Mouse (Mus musculus): ENCODE data around the gene 1810009A15Rik. TPM values are rescaled to one million over a fixed set of nuclear protein-coding genes. Genes with fewer than 3 reads are reported as not detected.

The 1810009A15Rik gene
- total and polyA plus RNA-seq, 3 experiments, result 157 to 218 (median 161) TPM

DNA sequence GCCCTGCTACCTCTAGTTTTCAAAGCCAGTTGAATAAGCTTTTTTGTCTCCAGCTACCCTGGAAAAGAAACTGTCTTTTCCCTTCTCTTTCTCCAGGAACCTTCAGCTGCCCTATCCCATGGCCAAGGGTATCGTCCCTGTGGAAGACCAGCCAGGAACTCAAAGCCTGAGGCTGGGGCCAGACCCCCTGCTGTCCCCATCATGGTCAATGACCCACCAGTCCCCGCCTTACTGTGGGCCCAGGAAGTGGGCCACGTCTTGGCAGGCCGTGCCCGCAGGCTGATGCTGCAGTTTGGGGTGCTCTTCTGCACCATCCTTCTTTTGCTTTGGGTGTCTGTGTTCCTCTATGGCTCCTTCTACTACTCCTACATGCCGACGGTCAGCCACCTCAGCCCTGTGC, 47.6 kb upstream of the 1810009A15Rik start:
- H3K4me1 ChIP-seq (ENCODE audit: control insufficient read depth in 1 of 2, insufficient read depth in 2 of 2), result peaks cover 11 to 38% of the 10 kb centered on the region in 2 experiments
- no peak for DNase-seq (ENCODE audit: extremely low read depth)
- no peaks in the 10 kb centered on the region for H3K9me3 ChIP-seq (replicated peaks; ENCODE audit: low read length)
- H3K27ac ChIP-seq (ENCODE audit: insufficient read depth, low read depth), result no peak overlapping the region
- peaks cover 20% of the 10 kb centered on the region for H3K79me2 ChIP-seq (replicated peaks; ENCODE audit: control insufficient read depth, extremely low read depth, insufficient read depth, poor library complexity, severe bottlenecking)
- H3K4me3 ChIP-seq (replicated peaks in 1 of 3; ENCODE audit: low read depth in 2 of 3, low read length in 2 of 3, poor library complexity in 1 of 3), result peak overlapping the region; percentile 54 to 81 (median 65)
- peaks cover 16 to 50% of the 10 kb centered on the region in 2 experiments for H3K36me3 ChIP-seq (replicated peaks in 1 of 2; ENCODE audit: control insufficient read depth in 1 of 2, insufficient read depth in 1 of 2, low read length in 1 of 2)
- no peaks in the 10 kb centered on the region for H3K27me3 ChIP-seq (replicated peaks)
- no peak for TF ChIP-seq ZNF384 (IDR thresholded peaks at IDR 0.05; ENCODE audit: low read depth, low read length)
- peak overlapping the region; percentile 96 for H3K4me2 ChIP-seq (ENCODE audit: insufficient read depth, low read depth, poor library complexity, severe bottlenecking)
- H3K9ac ChIP-seq (ENCODE audit: insufficient read depth, low read depth), result peak overlapping the region; percentile 75
- in situ Hi-C loops (cut with MboI; ENCODE audit: low pct_ligation_motif_present, low pct_unique_long_range_greater_than_20kb, low sequenced_read_pairs), result loop anchor here (25.0 kb wide), 1 partner anchor 1021 kb away; no protein-coding TSS in a partner anchor
- dilution Hi-C loops (cut with MboI; ENCODE audit: extremely low pct_ligation_motif_present, extremely low pct_unique_long_range_greater_than_20kb, low sequenced_read_pairs), result no loop called here

GRCm38 (mm10) chr19:8842961-8843360, 45.7 kb upstream of the 1810009A15Rik start:
- H3K27me3 ChIP-seq (replicated peaks), result no peaks in the 10 kb centered on the region
- no peak overlapping the region for H3K4me3 ChIP-seq (replicated peaks in 1 of 3; ENCODE audit: low read depth in 2 of 3, low read length in 2 of 3, poor library complexity in 1 of 3)
- no peak overlapping the region for H3K9ac ChIP-seq (ENCODE audit: insufficient read depth, low read depth)
- peaks cover 9 to 31% of the 10 kb centered on the region in 2 experiments for H3K4me1 ChIP-seq (ENCODE audit: control insufficient read depth in 1 of 2, insufficient read depth in 2 of 2)
- in situ Hi-C loops (cut with MboI; ENCODE audit: low pct_ligation_motif_present, low pct_unique_long_range_greater_than_20kb, low sequenced_read_pairs), result loop anchor here (25.0 kb wide), 1 partner anchor 1019 kb away; no protein-coding TSS in a partner anchor
- dilution Hi-C loops (cut with MboI; ENCODE audit: extremely low pct_ligation_motif_present, extremely low pct_unique_long_range_greater_than_20kb, low sequenced_read_pairs), result no loop called here
- no peak overlapping the region for H3K27ac ChIP-seq (ENCODE audit: insufficient read depth, low read depth)
- TF ChIP-seq MXI1 (IDR thresholded peaks at IDR 0.05; ENCODE audit: low read depth, low read length) (no peak), UBTF (IDR thresholded peaks at IDR 0.05; ENCODE audit: low read depth, low read length) (no peak)
- H3K79me2 ChIP-seq (replicated peaks; ENCODE audit: control insufficient read depth, extremely low read depth, insufficient read depth, poor library complexity, severe bottlenecking), result peaks cover 20% of the 10 kb centered on the region
- no peaks in the 10 kb centered on the region for H3K9me3 ChIP-seq (replicated peaks; ENCODE audit: low read length)
- peaks cover 36 to 66% of the 10 kb centered on the region in 2 experiments for H3K36me3 ChIP-seq (replicated peaks in 1 of 2; ENCODE audit: control insufficient read depth in 1 of 2, insufficient read depth in 1 of 2, low read length in 1 of 2)
- DNase-seq (ENCODE audit: extremely low read depth), result no peak
- no peak overlapping the region for H3K4me2 ChIP-seq (ENCODE audit: insufficient read depth, low read depth, poor library complexity, severe bottlenecking)

GRCm38 (mm10) chr19:8844371-8845129, 44.1 kb upstream of the 1810009A15Rik start:
- TF ChIP-seq POLR2AphosphoS2 (IDR thresholded peaks at IDR 0.05; ENCODE audit: low read depth, low read length) (no peak), MAZ (IDR thresholded peaks at IDR 0.05; ENCODE audit: low read depth, low read length) (no peak), BHLHE40 (IDR thresholded peaks at IDR 0.05; ENCODE audit: low read depth, low read length) (no peak), ELF1 (IDR thresholded peaks at IDR 0.05; ENCODE audit: low read depth, low read length) (no peak), POLR2A (IDR thresholded peaks at IDR 0.05; ENCODE audit: low read depth, low read length) (no peak), RAD21 (IDR thresholded peaks at IDR 0.05; ENCODE audit: low read depth, low read length) (peak; percentile 63), JUND (conservative IDR thresholded peaks at IDR 0.05; ENCODE audit: low read depth, low read length) (no peak), CHD2 (IDR thresholded peaks at IDR 0.05; ENCODE audit: low read length) (no peak), RCOR1 (conservative IDR thresholded peaks at IDR 0.05; ENCODE audit: low read depth, low read length) (no peak), CTCF (conservative IDR thresholded peaks at IDR 0.05 in 1 of 2, IDR thresholded peaks at IDR 0.05 in 1 of 2; ENCODE audit: low read depth in 2 of 2, low read length in 2 of 2) (peak; percentile 65 to 79; a peak in 3 of 4 replicates), SMC3 (IDR thresholded peaks at IDR 0.05; ENCODE audit: low read depth, low read length) (peak; percentile 57), ZC3H11A (IDR thresholded peaks at IDR 0.05; ENCODE audit: low read depth, low read length) (no peak), HCFC1 (IDR thresholded peaks at IDR 0.05; ENCODE audit: low read depth, low read length) (no peak), NRF1 (IDR thresholded peaks at IDR 0.05; ENCODE audit: low read depth, low read length) (no peak), PAX5 (IDR thresholded peaks at IDR 0.05; ENCODE audit: low read length) (no peak), USF1 (IDR thresholded peaks at IDR 0.05; ENCODE audit: low read depth, low read length) (no peak), GABPA (IDR thresholded peaks at IDR 0.05; ENCODE audit: insufficient replicate concordance, low read depth, low read length) (no peak), SIN3A (IDR thresholded peaks at IDR 0.05; ENCODE audit: low read length) (no peak), ZNF384 (IDR thresholded peaks at IDR 0.05; ENCODE audit: low read depth, low read length) (peak; percentile 80)
- Histone ChIP-seq H3K9ac (ENCODE audit: insufficient read depth, low read depth) (no peak overlapping the region), H3K27ac (ENCODE audit: insufficient read depth, low read depth) (no peak overlapping the region), H3K4me2 (ENCODE audit: insufficient read depth, low read depth, poor library complexity, severe bottlenecking) (no peak overlapping the region), H3K9me3 (replicated peaks; ENCODE audit: low read length) (no peaks in the 10 kb centered on the region), H3K4me1 (ENCODE audit: control insufficient read depth in 1 of 2, insufficient read depth in 2 of 2) (peaks cover 6 to 18% of the 10 kb centered on the region in 2 experiments), H3K4me3 (replicated peaks in 1 of 3; ENCODE audit: low read depth in 2 of 3, low read length in 2 of 3, poor library complexity in 1 of 3) (no peak overlapping the region), H3K27me3 (replicated peaks) (no peaks in the 10 kb centered on the region), H3K79me2 (replicated peaks; ENCODE audit: control insufficient read depth, extremely low read depth, insufficient read depth, poor library complexity, severe bottlenecking) (peaks cover 15% of the 10 kb centered on the region), H3K36me3 (replicated peaks in 1 of 2; ENCODE audit: control insufficient read depth in 1 of 2, insufficient read depth in 1 of 2, low read length in 1 of 2) (peaks cover 42 to 77% of the 10 kb centered on the region in 2 experiments)
- peak; percentile 75 for DNase-seq (ENCODE audit: extremely low read depth)
- dilution Hi-C loops (cut with MboI; ENCODE audit: extremely low pct_ligation_motif_present, extremely low pct_unique_long_range_greater_than_20kb, low sequenced_read_pairs) (no loop called here), in situ Hi-C loops (cut with MboI; ENCODE audit: low pct_ligation_motif_present, low pct_unique_long_range_greater_than_20kb, low sequenced_read_pairs) (loop anchor here (25.0 kb wide), 1 partner anchor 1018 kb away; no protein-coding TSS in a partner anchor)

All from CH12.LX (cell line).